ENCODE assay signal across 1 mouse cellular context in genomic region chr7:126644345-126644744, GRCm38 (mm10).
TF ChIP-seq lines count a peak whose summit lies in the region.

No protein-coding gene starts in this region.

TF ChIP-seq in CH12.LX, 34 proteins besides CTCF, POLR2A, EP300 and RAD21:
- TF ChIP-seq SIN3A (IDR thresholded peaks at IDR 0.05; ENCODE audit: low read length), result no peak
- TF ChIP-seq E2F4 (IDR thresholded peaks at IDR 0.05; ENCODE audit: insufficient replicate concordance, low read depth, low read length), result no peak
- no peak for TF ChIP-seq ELF1 (IDR thresholded peaks at IDR 0.05; ENCODE audit: low read depth, low read length)
- TF ChIP-seq MAFK (IDR thresholded peaks at IDR 0.05; ENCODE audit: insufficient replicate concordance, low read length), result no peak
- TF ChIP-seq MAX (IDR thresholded peaks at IDR 0.05; ENCODE audit: low read length), result no peak
- TF ChIP-seq HCFC1 (IDR thresholded peaks at IDR 0.05; ENCODE audit: low read depth, low read length), result no peak
- no peak for TF ChIP-seq ZC3H11A (IDR thresholded peaks at IDR 0.05; ENCODE audit: low read depth, low read length)
- no peak for TF ChIP-seq NELFE (IDR thresholded peaks at IDR 0.05; ENCODE audit: low read depth, low read length)
- no peak for TF ChIP-seq POLR2AphosphoS2 (IDR thresholded peaks at IDR 0.05; ENCODE audit: low read depth, low read length)
- TF ChIP-seq MYC (IDR thresholded peaks at IDR 0.05; ENCODE audit: low read depth, low read length), result no peak
- no peak for TF ChIP-seq ETS1 (conservative IDR thresholded peaks at IDR 0.05; ENCODE audit: low read depth, low read length)
- TF ChIP-seq UBTF (IDR thresholded peaks at IDR 0.05; ENCODE audit: low read depth, low read length), result no peak
- TF ChIP-seq MXI1 (IDR thresholded peaks at IDR 0.05; ENCODE audit: low read depth, low read length), result no peak
- no peak for TF ChIP-seq MAZ (IDR thresholded peaks at IDR 0.05; ENCODE audit: low read depth, low read length)
- TF ChIP-seq JUND (conservative IDR thresholded peaks at IDR 0.05; ENCODE audit: low read depth, low read length), result no peak
- no peak for TF ChIP-seq TCF12 (IDR thresholded peaks at IDR 0.05; ENCODE audit: low read depth, low read length)
- TF ChIP-seq CHD2 (IDR thresholded peaks at IDR 0.05; ENCODE audit: low read length), result no peak
- no peak for TF ChIP-seq ZMIZ1 (IDR thresholded peaks at IDR 0.05; ENCODE audit: low read depth, low read length)
